Mouse (Mus musculus): ENCODE results near the gene Map3k14. TPM values are rescaled to one million over a fixed set of nuclear protein-coding genes. Genes with fewer than 3 reads are reported as not detected.

Map3k14 gene
- total and polyA plus RNA-seq, 3 experiments: 0.39 to 0.99 TPM; not detected in 1

DNA sequence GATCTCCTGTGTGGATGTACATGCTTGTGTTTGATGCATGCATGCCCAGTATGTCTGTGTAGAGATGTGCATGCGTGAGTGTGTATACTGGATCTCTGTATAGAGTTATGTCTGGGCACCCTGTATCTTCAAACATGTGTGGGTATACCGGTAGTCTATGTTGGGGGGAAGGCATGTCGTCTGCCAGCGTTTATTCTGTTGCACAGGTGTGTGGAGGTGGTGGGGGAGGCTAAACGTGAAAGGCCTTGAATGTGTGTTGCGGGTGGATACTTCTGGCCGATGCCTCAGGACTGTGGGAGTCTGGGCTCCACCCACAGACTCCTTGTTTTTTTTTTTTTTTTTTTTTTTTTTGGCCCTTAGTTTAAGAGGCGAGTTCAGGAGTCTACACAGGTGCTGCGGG lies 85.9 kb downstream of the Map3k14 start:
- Histone ChIP-seq H3K27ac (ENCODE audit: control insufficient read depth, low read depth, low read length) (no peak overlapping the region), H3K9me3 (replicated peaks; ENCODE audit: insufficient read depth, low read length) (no peaks in the 10 kb centered on the region), H3K36me3 (ENCODE audit: control insufficient read depth in 1 of 2, insufficient read depth in 2 of 2, low read length in 2 of 2) (no peaks in the 10 kb centered on the region), H3K9ac (ENCODE audit: control insufficient read depth, low read depth, low read length, poor library complexity, severe bottlenecking) (no peak overlapping the region), H3K27me3 (ENCODE audit: control insufficient read depth in 1 of 2, insufficient read depth in 2 of 2, low read length in 2 of 2) (no peaks in the 10 kb centered on the region), H3K79me2 (ENCODE audit: control insufficient read depth, insufficient read depth, low read length, poor library complexity) (no peaks in the 10 kb centered on the region), H3K4me3 (ENCODE audit: control insufficient read depth in 1 of 2, insufficient read depth in 1 of 2, low read depth in 2 of 2, low read length in 2 of 2) (no peak overlapping the region), H3K4me1 (ENCODE audit: control insufficient read depth in 1 of 2, insufficient read depth in 2 of 2, low read length in 2 of 2) (peaks cover 0 to 4% of the 10 kb centered on the region in 2 experiments; a peak in 1 of 4 replicates)
- DNase-seq (ENCODE audit: low read depth, low spot score): no peak
- TF ChIP-seq RCOR1 (IDR thresholded peaks at IDR 0.05; ENCODE audit: low read depth, low read length) (no peak), MYC (IDR thresholded peaks at IDR 0.05; ENCODE audit: low read depth, low read length) (no peak), MAX (IDR thresholded peaks at IDR 0.05; ENCODE audit: low read length) (no peak)

DNA sequence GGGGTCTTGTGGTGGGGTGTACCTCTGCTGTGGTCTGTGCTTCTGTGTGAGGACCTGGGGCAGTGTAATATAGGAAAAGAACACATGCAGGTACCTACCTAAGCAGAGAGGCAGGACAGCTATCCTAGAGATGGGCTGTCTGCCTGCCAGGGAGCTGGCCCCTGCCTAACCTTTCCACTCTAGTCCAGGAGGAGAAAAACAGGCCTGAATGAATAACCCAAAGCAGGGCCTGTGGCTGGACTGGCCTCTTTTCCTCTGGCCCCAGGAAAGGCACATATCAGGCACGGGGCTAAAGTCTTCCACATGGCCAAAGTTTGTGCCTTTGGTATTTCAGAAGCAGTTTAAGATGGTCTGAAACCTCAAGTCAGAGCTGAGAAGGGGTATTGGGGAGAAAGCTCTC lies 86.8 kb downstream of the Map3k14 start:
- no peak for DNase-seq (ENCODE audit: low read depth, low spot score)
- Histone ChIP-seq H3K9me3 (replicated peaks; ENCODE audit: insufficient read depth, low read length) (no peaks in the 10 kb centered on the region), H3K4me1 (ENCODE audit: control insufficient read depth in 1 of 2, insufficient read depth in 2 of 2, low read length in 2 of 2) (peaks cover 2 to 8% of the 10 kb centered on the region in 2 experiments; a peak in 2 of 4 replicates), H3K79me2 (ENCODE audit: control insufficient read depth, insufficient read depth, low read length, poor library complexity) (no peaks in the 10 kb centered on the region), H3K36me3 (ENCODE audit: control insufficient read depth in 1 of 2, insufficient read depth in 2 of 2, low read length in 2 of 2) (0 out of 4 replicates have a peak, but pooled peaks cover 0 to 5% of the 10 kb centered on the region in 2 experiments), H3K27ac (ENCODE audit: control insufficient read depth, low read depth, low read length) (no peak overlapping the region), H3K4me3 (ENCODE audit: control insufficient read depth in 1 of 2, insufficient read depth in 1 of 2, low read depth in 2 of 2, low read length in 2 of 2) (no peak overlapping the region), H3K9ac (ENCODE audit: control insufficient read depth, low read depth, low read length, poor library complexity, severe bottlenecking) (no peak overlapping the region), H3K27me3 (ENCODE audit: control insufficient read depth in 1 of 2, insufficient read depth in 2 of 2, low read length in 2 of 2) (no peaks in the 10 kb centered on the region)
- no peak for TF ChIP-seq RCOR1 (IDR thresholded peaks at IDR 0.05; ENCODE audit: low read depth, low read length)
- TF ChIP-seq HCFC1 (IDR thresholded peaks at IDR 0.05; ENCODE audit: low read depth, low read length): no peak

DNA sequence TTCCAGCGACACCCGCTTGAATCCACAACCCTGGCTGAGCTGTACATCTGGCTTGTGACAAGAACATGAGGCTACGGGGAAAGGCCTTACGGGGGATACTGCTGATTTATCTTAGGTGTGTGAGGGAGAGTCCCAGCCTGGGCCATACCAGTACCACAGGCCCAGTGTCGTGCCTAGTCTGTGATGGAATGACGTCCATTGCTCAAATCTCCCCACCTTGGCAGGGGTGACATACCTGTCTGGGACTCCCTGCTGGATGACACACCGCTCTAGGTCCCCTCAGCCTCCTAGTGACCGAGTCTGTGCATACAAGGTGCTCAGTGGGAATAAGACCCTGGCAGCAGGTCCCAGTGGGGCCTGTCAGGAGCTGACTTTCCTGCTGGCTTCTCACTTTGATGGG lies 88.5 kb downstream of the Map3k14 start:
- peaks cover 5 to 24% of the 10 kb centered on the region in 2 experiments; a peak in 3 of 4 replicates for H3K4me1 ChIP-seq (ENCODE audit: control insufficient read depth in 1 of 2, insufficient read depth in 2 of 2, low read length in 2 of 2)

More for the DNA sequence above, 88.5 kb downstream of the Map3k14 start:
- TF ChIP-seq MXI1 (IDR thresholded peaks at IDR 0.05; ENCODE audit: low read depth, low read length) (no peak), GATA1 (IDR thresholded peaks at IDR 0.05; ENCODE audit: low read depth, low read length) (no peak), JUND (IDR thresholded peaks at IDR 0.05; ENCODE audit: low read depth, low read length) (no peak), ETS1 (IDR thresholded peaks at IDR 0.05; ENCODE audit: low read depth, low read length) (no peak), MYC (IDR thresholded peaks at IDR 0.05; ENCODE audit: low read depth, low read length) (no peak), ZKSCAN1 (IDR thresholded peaks at IDR 0.05; ENCODE audit: low read depth, low read length) (no peak), POLR2AphosphoS5 (IDR thresholded peaks at IDR 0.05; ENCODE audit: borderline replicate concordance, low read depth, low read length) (no peak), MYB (IDR thresholded peaks at IDR 0.05; ENCODE audit: low read depth, low read length) (no peak), ELF1 (IDR thresholded peaks at IDR 0.05; ENCODE audit: low read depth, low read length) (no peak), UBTF (IDR thresholded peaks at IDR 0.05; ENCODE audit: borderline replicate concordance, insufficient read depth, low read depth, low read length) (no peak), POLR2A (IDR thresholded peaks at IDR 0.05; ENCODE audit: control insufficient read depth in 1 of 2, insufficient read depth in 1 of 2, low read depth in 1 of 2, low read length in 2 of 2, poor library complexity in 1 of 2) (no peak), TCF12 (IDR thresholded peaks at IDR 0.05; ENCODE audit: low read depth, low read length) (no peak), BHLHE40 (IDR thresholded peaks at IDR 0.05; ENCODE audit: borderline replicate concordance, low read depth, low read length) (no peak), GABPA (IDR thresholded peaks at IDR 0.05; ENCODE audit: low read depth, low read length) (no peak), POLR2AphosphoS2 (IDR thresholded peaks at IDR 0.05; ENCODE audit: low read length) (no peak)
- no peak overlapping the region for H3K27ac ChIP-seq (ENCODE audit: control insufficient read depth, low read depth, low read length)
- H3K79me2 ChIP-seq (ENCODE audit: control insufficient read depth, insufficient read depth, low read length, poor library complexity): no peaks in the 10 kb centered on the region
- H3K4me3 ChIP-seq (ENCODE audit: control insufficient read depth in 1 of 2, insufficient read depth in 1 of 2, low read depth in 2 of 2, low read length in 2 of 2): no peak overlapping the region
- peaks cover 0 to 16% of the 10 kb centered on the region in 2 experiments; a peak in 2 of 4 replicates for H3K36me3 ChIP-seq (ENCODE audit: control insufficient read depth in 1 of 2, insufficient read depth in 2 of 2, low read length in 2 of 2)
- no peak for DNase-seq (ENCODE audit: low read depth, low spot score)
- H3K9ac ChIP-seq (ENCODE audit: control insufficient read depth, low read depth, low read length, poor library complexity, severe bottlenecking): no peak overlapping the region
- H3K9me3 ChIP-seq (replicated peaks; ENCODE audit: insufficient read depth, low read length): no peaks in the 10 kb centered on the region
- H3K27me3 ChIP-seq (ENCODE audit: control insufficient read depth in 1 of 2, insufficient read depth in 2 of 2, low read length in 2 of 2): no peaks in the 10 kb centered on the region

Measured in MEL (cell line).